Mouse (Mus musculus) neural tube, embryonic 14.5 days (tissue): ENCODE data around the gene Ccr1l1. TPM values are rescaled to one million over a fixed set of nuclear protein-coding genes. Genes with fewer than 3 reads are reported as not detected.

Source experiments
- ATAC-seq: fragments of 200-750 bp; cut with Nextera tagmentation; 2 replicates; pipeline ENCODE4 v1.8.0; 2017; ENCODE audit warnings: low read depth, mild to moderate bottlenecking, moderate TSS enrichment, moderate library complexity
- H3K27ac ChIP-seq: fragments of 300-500 bp; sonication (generic); 2 replicates; pipeline ENCODE4 v1.5.1; 2014; ENCODE audit warnings: low read depth, mild to moderate bottlenecking, control low read depth, low read length, moderate library complexity, mixed read lengths
- H3K27me3 ChIP-seq: fragments of 300-500 bp; sonication (generic); 2 replicates; pipeline ENCODE4 v1.6.1; 2014; ENCODE audit warnings: low read length; ENCODE audit not compliant: control insufficient read depth, insufficient read depth
- H3K36me3 ChIP-seq: fragments of 300-500 bp; sonication (generic); 2 replicates; pipeline ENCODE4 v1.6.1; 2014; ENCODE audit warnings: low read length, mixed read lengths; ENCODE audit not compliant: control insufficient read depth, insufficient read depth
- H3K4me1 ChIP-seq: fragments of 300-500 bp; sonication (generic); 2 replicates; pipeline ENCODE4 v1.6.1; 2014; ENCODE audit warnings: low read length; ENCODE audit not compliant: control insufficient read depth, insufficient read depth
- H3K4me2 ChIP-seq: fragments of 300-500 bp; sonication (generic); 2 replicates; pipeline ENCODE4 v1.6.1; 2014; ENCODE audit warnings: mild to moderate bottlenecking, low read depth, low read length, control low read depth
- H3K4me3 ChIP-seq: fragments of 300-500 bp; sonication (generic); 2 replicates; pipeline ENCODE4 v1.5.1; 2014; ENCODE audit warnings: low read depth, low read length, control low read depth, mixed read lengths
- H3K9ac ChIP-seq: fragments of 300-500 bp; sonication (generic); replicated peaks from 2 replicates; pipeline ENCODE4 v1.6.1; 2014; ENCODE audit warnings: low read depth, mild to moderate bottlenecking, control low read depth, low read length, mixed read lengths
- H3K9me3 ChIP-seq: fragments of 300-500 bp; sonication (generic); 2 replicates; pipeline ENCODE4 v1.6.1; 2016; ENCODE audit warnings: low read length; ENCODE audit not compliant: control insufficient read depth
- WGBS: fragments of 180-500 bp; shearing (Covaris S2); extraction: QIAGEN DNeasy Blood & Tissue Kit; methylation state at CpG from one replicate; pipeline ENCODE4 v1.1.7; 2014; 5-methylcytosine and 5-hydroxymethylcytosine counted together
- polyA plus RNA-seq: library from polyadenylated mRNA; unstranded; fragments of >200 nt; fragmentation: Nextera tagmentation; extraction: Ambion mirVana; gene quantifications from 2 replicates; pipeline ENCODE4 v1.2.1, GENCODE M21; 2014

Gene Ccr1l1
- not detected in 2 replicates for polyA plus RNA-seq

DNA sequence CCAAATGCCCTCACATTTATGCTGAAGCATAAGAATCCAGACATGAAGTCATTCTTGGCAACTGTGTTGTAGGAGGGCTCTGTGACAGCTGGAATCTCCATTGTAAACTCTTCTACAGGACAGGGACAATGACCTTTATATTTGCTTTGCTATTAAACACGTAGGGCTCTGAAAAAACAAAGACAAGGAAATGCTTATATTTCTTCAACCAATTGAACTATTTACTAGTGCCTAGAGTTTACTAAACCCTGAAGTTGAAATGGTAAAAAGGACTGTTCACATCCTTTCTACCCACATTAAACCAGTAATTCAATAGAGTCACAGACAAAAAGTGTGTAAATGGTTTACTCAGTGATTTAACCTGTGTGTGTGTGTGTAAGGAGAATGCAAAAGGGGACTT, at the start of gene Ccr1l1:
Ccr1l1 (minus strand) TSS at position 101 of the 400 bp plus-strand sequence.
- Histone ChIP-seq H3K9ac (no peak within 1 kb of the TSS), H3K4me2 (no peak within 1 kb of the TSS), H3K27ac (no peak within 1 kb of the TSS), H3K27me3 (no peaks in the 10 kb centered on the region), H3K9me3 (no peaks in the 10 kb centered on the region), H3K4me1 (no peaks in the 10 kb centered on the region), H3K36me3 (no peaks in the 10 kb centered on the region), H3K4me3 (no peak within 1 kb of the TSS)
- no peak for ATAC-seq
- 67% methylated on average over 1 of the region's 1 CpGs for WGBS

DNA sequence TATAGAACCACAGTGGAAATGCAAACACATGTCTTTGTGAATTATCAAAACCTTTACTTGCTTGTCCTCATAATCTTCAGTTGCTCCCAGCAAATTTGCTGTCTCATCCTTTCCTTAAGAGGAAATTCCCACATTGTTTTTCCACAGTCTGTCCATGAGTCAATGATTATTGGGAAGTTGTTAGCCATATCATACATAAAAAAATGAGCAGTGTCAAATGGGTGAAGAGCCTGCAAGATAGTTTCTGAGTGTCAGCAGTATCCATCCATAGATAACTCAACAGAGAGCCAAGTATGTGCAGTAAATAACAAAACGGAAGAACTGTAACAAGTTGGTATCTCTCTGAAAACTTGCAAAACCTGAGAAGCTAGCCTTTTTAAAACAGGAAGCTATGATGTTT, 43.5 kb upstream of the Ccr1l1 start, which contains the start of gene Ccr3:
Ccr3 (plus strand) TSS at position 301 of the 400 bp plus-strand sequence.
- Histone ChIP-seq H3K9ac (no peak within 1 kb of the TSS), H3K4me3 (no peak within 1 kb of the TSS), H3K4me2 (no peak within 1 kb of the TSS), H3K9me3 (no peaks in the 10 kb centered on the region), H3K27me3 (no peaks in the 10 kb centered on the region), H3K27ac (no peak within 1 kb of the TSS), H3K36me3 (no peaks in the 10 kb centered on the region), H3K4me1 (no peaks in the 10 kb centered on the region)
- ATAC-seq = no peak
- 90% methylated on average over 1 of the region's 1 CpGs for WGBS

DNA sequence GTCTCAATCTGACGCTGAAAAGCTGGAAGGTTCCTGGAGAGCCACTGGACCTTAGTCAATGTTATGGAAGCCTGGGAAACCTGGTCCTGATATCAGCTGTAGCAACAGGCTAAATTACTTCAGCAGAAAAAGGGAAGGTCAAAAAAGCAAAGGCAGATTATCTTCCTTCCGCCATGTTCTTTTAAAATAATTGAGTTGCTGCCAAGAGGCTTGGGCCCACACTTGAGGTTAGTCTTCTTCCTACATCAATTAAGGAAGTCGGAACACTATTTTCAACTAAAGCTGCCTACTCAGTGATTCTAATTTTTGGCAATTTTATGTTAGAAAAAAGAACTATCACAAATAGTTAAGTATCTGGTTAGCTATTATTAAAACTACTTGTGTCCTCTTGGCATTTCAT, 41.7 kb upstream of the Ccr1l1 start:
- Histone ChIP-seq H3K4me1 (no peaks in the 10 kb centered on the region), H3K36me3 (no peaks in the 10 kb centered on the region), H3K27ac (no peak overlapping the region), H3K4me3 (no peak overlapping the region), H3K9ac (no peak overlapping the region), H3K4me2 (no peak overlapping the region), H3K27me3 (no peaks in the 10 kb centered on the region), H3K9me3 (no peaks in the 10 kb centered on the region)
- 93% methylated on average over 3 of the region's 3 CpGs for WGBS
- ATAC-seq = no peak

- no peak overlapping the region for H3K9ac ChIP-seq
- H3K4me3 ChIP-seq = no peak overlapping the region
- H3K9me3 ChIP-seq = no peaks in the 10 kb centered on the region
- H3K27me3 ChIP-seq = no peaks in the 10 kb centered on the region
- no peak overlapping the region for H3K4me2 ChIP-seq
- no peak overlapping the region for H3K27ac ChIP-seq
- no peaks in the 10 kb centered on the region for H3K4me1 ChIP-seq
- no peak for ATAC-seq
- 65% methylated on average over 2 of the region's 2 CpGs for WGBS
- H3K36me3 ChIP-seq = no peaks in the 10 kb centered on the region
These were observed 37.8 kb upstream of the Ccr1l1 start for GRCm38 (mm10) chr9:124016048-124016447.

DNA sequence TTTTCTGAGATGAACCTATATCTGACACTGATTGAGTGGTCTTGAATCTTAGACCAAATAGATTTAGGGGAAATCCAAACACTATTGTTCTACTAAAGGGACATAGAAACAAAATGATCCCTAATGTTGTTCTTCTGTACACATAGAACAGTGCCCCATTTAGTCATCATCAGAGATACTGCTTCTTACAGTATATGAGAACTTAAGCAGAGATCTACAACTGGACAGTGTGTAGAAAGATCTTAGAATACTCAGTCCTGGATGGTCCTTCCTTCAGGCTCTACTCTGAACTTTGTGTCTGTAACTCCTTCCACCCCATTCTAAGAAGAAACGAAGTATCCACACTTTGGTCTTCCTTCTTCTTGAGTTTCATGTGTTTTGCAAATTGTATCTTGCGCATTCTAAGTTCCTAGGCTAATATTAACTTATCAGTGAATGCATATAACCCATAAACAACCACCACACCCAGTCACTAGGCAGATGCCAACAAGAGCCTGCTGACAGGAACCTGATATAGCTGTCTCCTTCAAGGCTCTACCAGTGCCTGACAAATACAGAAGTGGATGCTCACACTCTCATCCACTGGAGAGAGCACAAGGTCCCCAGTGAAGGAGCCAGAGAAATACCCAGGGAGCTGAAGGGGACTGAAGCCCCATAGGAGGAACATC, 36.9 kb upstream of the Ccr1l1 start:
- no peaks in the 10 kb centered on the region for H3K9me3 ChIP-seq
- no peak overlapping the region for H3K4me3 ChIP-seq
- no peaks in the 10 kb centered on the region for H3K4me1 ChIP-seq
- H3K4me2 ChIP-seq = no peak overlapping the region
- H3K27me3 ChIP-seq = no peaks in the 10 kb centered on the region
- no peak overlapping the region for H3K9ac ChIP-seq
- H3K36me3 ChIP-seq = no peaks in the 10 kb centered on the region
- WGBS = 75% methylated on average over 2 of the region's 2 CpGs
- H3K27ac ChIP-seq = no peak overlapping the region
- ATAC-seq = no peak

DNA sequence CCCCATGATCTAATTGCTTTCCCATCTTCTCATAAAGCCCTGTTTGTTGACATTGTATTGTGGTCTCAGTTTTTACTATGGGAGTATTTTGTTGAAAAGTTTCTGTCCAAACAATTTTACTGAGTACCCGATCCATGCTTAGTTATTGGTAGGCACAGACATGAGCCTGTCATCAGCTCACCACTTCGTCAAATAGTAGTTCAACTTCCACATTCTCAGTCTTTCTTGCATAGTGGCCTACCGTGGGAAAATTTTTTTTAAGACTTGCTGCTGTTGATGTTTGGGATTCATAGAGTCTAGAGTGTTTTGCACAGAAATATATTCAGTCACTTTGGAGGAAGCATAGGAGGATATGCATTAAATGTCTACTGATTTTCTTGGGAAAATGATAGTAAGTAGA, 35.1 kb upstream of the Ccr1l1 start:
- no peaks in the 10 kb centered on the region for H3K9me3 ChIP-seq
- 92% methylated on average over 3 of the region's 3 CpGs for WGBS
- no peak overlapping the region for H3K4me2 ChIP-seq
- no peaks in the 10 kb centered on the region for H3K27me3 ChIP-seq
- H3K4me1 ChIP-seq = no peaks in the 10 kb centered on the region
- no peaks in the 10 kb centered on the region for H3K36me3 ChIP-seq
- H3K4me3 ChIP-seq = no peak overlapping the region
- no peak overlapping the region for H3K27ac ChIP-seq
- ATAC-seq = no peak
- no peak overlapping the region for H3K9ac ChIP-seq

DNA sequence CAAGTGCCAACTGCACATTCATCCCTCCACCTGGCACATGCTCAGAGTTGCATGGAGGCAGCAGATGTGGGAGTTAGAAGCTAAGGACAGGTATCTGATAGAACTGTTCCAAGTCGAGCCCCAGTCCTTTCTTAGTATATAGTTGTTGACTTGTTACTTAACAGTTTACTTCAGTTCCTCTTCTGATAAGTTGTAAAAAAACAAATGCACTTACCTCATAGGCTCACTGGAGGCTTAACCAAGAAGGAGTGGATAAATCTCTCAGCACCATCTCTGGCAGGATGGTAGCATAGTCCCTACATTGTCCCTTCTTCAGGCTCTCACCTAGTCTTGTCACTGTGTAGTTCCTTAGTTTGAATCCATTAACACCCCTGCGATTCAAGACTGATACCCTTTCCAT, 34.5 kb upstream of the Ccr1l1 start:
- ATAC-seq = no peak
- 77% methylated on average over 2 of the region's 2 CpGs for WGBS

DNA sequence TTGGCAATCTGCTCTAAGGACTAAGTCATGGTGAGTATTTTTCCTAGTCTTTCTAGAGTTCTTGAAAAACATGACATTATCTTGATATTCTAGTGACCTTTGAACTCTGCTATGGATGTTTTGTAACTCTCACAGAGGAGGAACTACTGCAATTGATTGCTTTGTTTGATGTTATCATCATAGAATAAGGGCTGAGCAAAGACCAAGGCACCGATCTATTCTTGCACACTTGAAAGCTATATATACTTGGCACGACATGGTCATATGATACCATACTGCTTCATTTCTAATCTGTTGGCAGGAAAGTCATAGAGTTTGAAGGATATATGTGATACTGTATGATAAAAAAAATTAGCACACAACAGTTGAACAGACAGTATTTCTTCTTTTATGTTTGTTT, 21.6 kb upstream of the Ccr1l1 start:
- no peak overlapping the region for H3K4me3 ChIP-seq
- no peak for ATAC-seq
- H3K9ac ChIP-seq = no peak overlapping the region
- no peak overlapping the region for H3K4me2 ChIP-seq
- 95% methylated on average over 2 of the region's 2 CpGs for WGBS
- H3K9me3 ChIP-seq = no peaks in the 10 kb centered on the region
- H3K27me3 ChIP-seq = no peaks in the 10 kb centered on the region
- no peak overlapping the region for H3K27ac ChIP-seq
- H3K4me1 ChIP-seq = no peaks in the 10 kb centered on the region
- no peaks in the 10 kb centered on the region for H3K36me3 ChIP-seq

More for the DNA sequence above, 34.5 kb upstream of the Ccr1l1 start:
- H3K36me3 ChIP-seq = no peaks in the 10 kb centered on the region
- H3K4me2 ChIP-seq = no peak overlapping the region
- no peaks in the 10 kb centered on the region for H3K4me1 ChIP-seq
- H3K27me3 ChIP-seq = no peaks in the 10 kb centered on the region
- no peak overlapping the region for H3K27ac ChIP-seq
- H3K9ac ChIP-seq = no peak overlapping the region
- no peak overlapping the region for H3K4me3 ChIP-seq
- no peaks in the 10 kb centered on the region for H3K9me3 ChIP-seq

- WGBS = 86% methylated on average over 3 of the region's 3 CpGs
- Histone ChIP-seq H3K9me3 (no peaks in the 10 kb centered on the region), H3K4me3 (no peak overlapping the region), H3K4me1 (no peaks in the 10 kb centered on the region), H3K36me3 (no peaks in the 10 kb centered on the region), H3K27ac (no peak overlapping the region), H3K9ac (no peak overlapping the region), H3K27me3 (no peaks in the 10 kb centered on the region), H3K4me2 (no peak overlapping the region)
- ATAC-seq = no peak
These were observed 19.5 kb upstream of the Ccr1l1 start for GRCm38 (mm10) chr9:123997719-123998118.
